Mouse (Mus musculus): ENCODE data around the gene Fam20a. TPM values are rescaled to one million over a fixed set of nuclear protein-coding genes. Genes with fewer than 3 reads are reported as not detected.

The Fam20a gene
- polyA plus RNA-seq, 1 experiment: 0.54 TPM

- H3K36me3 ChIP-seq (replicated peaks; ENCODE audit: low read length): no peaks in the 10 kb centered on the region
- no peak overlapping the region for H3K4me3 ChIP-seq (replicated peaks)
- TF ChIP-seq GATA1 (IDR thresholded peaks at IDR 0.05; ENCODE audit: borderline replicate concordance, low read length) (no peak), FLI1 (IDR thresholded peaks at IDR 0.05; ENCODE audit: low read length) (no peak)
- peaks cover 24% of the 10 kb centered on the region for H3K27me3 ChIP-seq (replicated peaks)
- H3K4me1 ChIP-seq: peaks cover 25% of the 10 kb centered on the region
- peaks cover 3% of the 10 kb centered on the region for H3K9me3 ChIP-seq
Observed at GRCm38 (mm10) chr11:109704311-109705205, 17.5 kb downstream of the Fam20a start.

- H3K27me3 ChIP-seq (replicated peaks): peaks cover 23% of the 10 kb centered on the region
- no peak overlapping the region for H3K4me3 ChIP-seq (replicated peaks)
- H3K36me3 ChIP-seq (replicated peaks; ENCODE audit: low read length): no peaks in the 10 kb centered on the region
- TF ChIP-seq GATA1 (IDR thresholded peaks at IDR 0.05; ENCODE audit: borderline replicate concordance, low read length): no peak
- peaks cover 25% of the 10 kb centered on the region for H3K4me1 ChIP-seq
- H3K9me3 ChIP-seq: peaks cover 8% of the 10 kb centered on the region
Observed at GRCm38 (mm10) chr11:109703845-109704244, 18.2 kb downstream of the Fam20a start.

- H3K4me1 ChIP-seq: peaks cover 27% of the 10 kb centered on the region
- peaks cover 13% of the 10 kb centered on the region for H3K9me3 ChIP-seq
- H3K36me3 ChIP-seq (replicated peaks; ENCODE audit: low read length): no peaks in the 10 kb centered on the region
- TF ChIP-seq GATA1 (IDR thresholded peaks at IDR 0.05; ENCODE audit: borderline replicate concordance, low read length) (no peak), FLI1 (IDR thresholded peaks at IDR 0.05; ENCODE audit: low read length) (no peak)
- peaks cover 26% of the 10 kb centered on the region for H3K27me3 ChIP-seq (replicated peaks)
- H3K4me3 ChIP-seq (replicated peaks): no peak overlapping the region
Observed at GRCm38 (mm10) chr11:109702031-109702815, 19.9 kb downstream of the Fam20a start.

- Histone ChIP-seq H3K4me3 (replicated peaks) (no peak overlapping the region), H3K9me3 (peaks cover 13% of the 10 kb centered on the region), H3K4me1 (peaks cover 26% of the 10 kb centered on the region), H3K27me3 (replicated peaks) (peaks cover 21% of the 10 kb centered on the region), H3K36me3 (replicated peaks; ENCODE audit: low read length) (no peaks in the 10 kb centered on the region)
- no peak for TF ChIP-seq FLI1 (IDR thresholded peaks at IDR 0.05; ENCODE audit: low read length)
- TF ChIP-seq GATA1 (IDR thresholded peaks at IDR 0.05; ENCODE audit: borderline replicate concordance, low read length): no peak
Observed at GRCm38 (mm10) chr11:109700761-109701160, 21.3 kb downstream of the Fam20a start.

- Histone ChIP-seq H3K4me3 (replicated peaks) (no peak overlapping the region), H3K36me3 (replicated peaks; ENCODE audit: low read length) (no peaks in the 10 kb centered on the region), H3K27me3 (replicated peaks) (peaks cover 20% of the 10 kb centered on the region), H3K9me3 (peaks cover 13% of the 10 kb centered on the region), H3K4me1 (peaks cover 16% of the 10 kb centered on the region)
- TF ChIP-seq GATA1 (IDR thresholded peaks at IDR 0.05; ENCODE audit: borderline replicate concordance, low read length) (no peak), FLI1 (IDR thresholded peaks at IDR 0.05; ENCODE audit: low read length) (no peak)
Observed at GRCm38 (mm10) chr11:109699784-109700183, 22.3 kb downstream of the Fam20a start.

- peaks cover 17% of the 10 kb centered on the region for H3K27me3 ChIP-seq (replicated peaks)
- TF ChIP-seq FLI1 (IDR thresholded peaks at IDR 0.05; ENCODE audit: low read length) (no peak), GATA1 (IDR thresholded peaks at IDR 0.05; ENCODE audit: borderline replicate concordance, low read length) (no peak)
- peaks cover 12% of the 10 kb centered on the region for H3K4me1 ChIP-seq
- peaks cover 13% of the 10 kb centered on the region for H3K9me3 ChIP-seq
- no peak overlapping the region for H3K4me3 ChIP-seq (replicated peaks)
- no peaks in the 10 kb centered on the region for H3K36me3 ChIP-seq (replicated peaks; ENCODE audit: low read length)
Observed at GRCm38 (mm10) chr11:109698740-109699139, 23.3 kb downstream of the Fam20a start.

- Histone ChIP-seq H3K36me3 (replicated peaks; ENCODE audit: low read length) (no peaks in the 10 kb centered on the region), H3K27me3 (replicated peaks) (peaks cover 20% of the 10 kb centered on the region), H3K4me1 (peaks cover 17% of the 10 kb centered on the region), H3K4me3 (replicated peaks) (peak overlapping the region; percentile 21), H3K9me3 (peaks cover 13% of the 10 kb centered on the region)
- TF ChIP-seq GATA1 (IDR thresholded peaks at IDR 0.05; ENCODE audit: borderline replicate concordance, low read length): no peak
- no peak for TF ChIP-seq FLI1 (IDR thresholded peaks at IDR 0.05; ENCODE audit: low read length)
Observed at GRCm38 (mm10) chr11:109697089-109697643, 24.9 kb downstream of the Fam20a start.

- TF ChIP-seq FLI1 (IDR thresholded peaks at IDR 0.05; ENCODE audit: low read length): no peak
- no peak for TF ChIP-seq GATA1 (IDR thresholded peaks at IDR 0.05; ENCODE audit: borderline replicate concordance, low read length)
- Histone ChIP-seq H3K4me1 (peaks cover 17% of the 10 kb centered on the region), H3K27me3 (replicated peaks) (peaks cover 16% of the 10 kb centered on the region)
Observed at GRCm38 (mm10) chr11:109696519-109696918, 25.6 kb downstream of the Fam20a start.

GRCm38 (mm10) chr11:109692737-109693136 lies 29.3 kb downstream of the Fam20a start:
- no peaks in the 10 kb centered on the region for H3K36me3 ChIP-seq (replicated peaks; ENCODE audit: low read length)
- H3K4me3 ChIP-seq (replicated peaks): no peak overlapping the region
- H3K4me1 ChIP-seq: peaks cover 18% of the 10 kb centered on the region
- H3K27me3 ChIP-seq (replicated peaks): peaks cover 15% of the 10 kb centered on the region
- TF ChIP-seq GATA1 (IDR thresholded peaks at IDR 0.05; ENCODE audit: borderline replicate concordance, low read length) (no peak), FLI1 (IDR thresholded peaks at IDR 0.05; ENCODE audit: low read length) (no peak)
- no peaks in the 10 kb centered on the region for H3K9me3 ChIP-seq

More at GRCm38 (mm10) chr11:109696519-109696918, 25.6 kb downstream of the Fam20a start:
- Histone ChIP-seq H3K9me3 (peaks cover 13% of the 10 kb centered on the region), H3K4me3 (replicated peaks) (no peak overlapping the region), H3K36me3 (replicated peaks; ENCODE audit: low read length) (no peaks in the 10 kb centered on the region)
